Comparison of ENCODE assay signal across 8 mouse cellular contexts in genomic region chr16:38558221-38558748, GRCm38 (mm10). TPM values are rescaled to one million over a fixed set of nuclear protein-coding genes. Genes with fewer than 3 reads are reported as not detected.
DNase-seq lines count a peak whose midpoint lies in the region; ATAC-seq and TF ChIP-seq lines count a peak whose summit lies in the region.

Gene Tmem39a (plus strand): TSS chr16:38558698.

- H3K27ac ChIP-seq in testis, adult 2 months (ENCODE audit: control insufficient read depth, insufficient read depth, low read depth, low read length) = no peak within 1 kb of the TSS
- no peak within 1 kb of the TSS for H3K27ac ChIP-seq in embryonic facial prominence, embryonic 15.5 days (replicated peaks)
- H3K27ac ChIP-seq in heart, embryonic 16.5 days (ENCODE audit: low read length) = no peak within 1 kb of the TSS
- H3K27ac ChIP-seq in neural tube, embryonic 15.5 days (replicated peaks) = no peak within 1 kb of the TSS

- TF ChIP-seq CTCF in testis, adult 2 months (IDR thresholded peaks at IDR 0.05; ENCODE audit: control insufficient read depth, insufficient read depth, insufficient replicate concordance, low read depth, low read length) = no peak

- H3K36me3 ChIP-seq in testis, adult 2 months (ENCODE audit: control insufficient read depth, insufficient read depth, low read length) = no peaks in the 10 kb centered on the region
- H3K36me3 ChIP-seq in embryonic facial prominence, embryonic 15.5 days = no peaks in the 10 kb centered on the region
- no peaks in the 10 kb centered on the region for H3K36me3 ChIP-seq in heart, embryonic 16.5 days (ENCODE audit: control insufficient read depth, insufficient read depth)
- no peaks in the 10 kb centered on the region for H3K36me3 ChIP-seq in neural tube, embryonic 15.5 days

- H3K4me1 ChIP-seq in testis, adult 2 months (ENCODE audit: control insufficient read depth, insufficient read depth, low read length) = no peaks in the 10 kb centered on the region; the same call in 1 of the 2 replicates
- H3K4me1 ChIP-seq in embryonic facial prominence, embryonic 15.5 days = no peaks in the 10 kb centered on the region
- H3K4me1 ChIP-seq in heart, embryonic 16.5 days (ENCODE audit: control insufficient read depth, insufficient read depth, low read length) = peaks cover 4% of the 10 kb centered on the region; the same call in 1 of the 2 replicates
- peaks cover under 1% of the 10 kb centered on the region; the same call in 1 of the 2 replicates for H3K4me1 ChIP-seq in neural tube, embryonic 15.5 days

- H3K9ac ChIP-seq in embryonic facial prominence, embryonic 15.5 days = no peak within 1 kb of the TSS
- no peak within 1 kb of the TSS for H3K9ac ChIP-seq in heart, embryonic 16.5 days (ENCODE audit: low read length)
- H3K9ac ChIP-seq in neural tube, embryonic 15.5 days (replicated peaks) = no peak within 1 kb of the TSS

- no peak for TF ChIP-seq POLR2A in testis, adult 2 months (IDR thresholded peaks at IDR 0.05; ENCODE audit: control insufficient read depth, low read depth, low read length)

- no peak within 1 kb of the TSS for H3K4me3 ChIP-seq in testis, adult 2 months (ENCODE audit: control insufficient read depth, low read depth, low read length)
- H3K4me3 ChIP-seq in embryonic facial prominence, embryonic 15.5 days (replicated peaks) = no peak within 1 kb of the TSS
- H3K4me3 ChIP-seq in heart, embryonic 16.5 days (ENCODE audit: low read length) = no peak within 1 kb of the TSS
- no peak within 1 kb of the TSS for H3K4me3 ChIP-seq in neural tube, embryonic 15.5 days (replicated peaks)

- ATAC-seq in embryonic facial prominence, embryonic 15.5 days (ENCODE audit: insufficient number of reproducible peaks, low FRiP score, low TSS enrichment, low read depth) = no peak
- no peak for ATAC-seq in heart, embryonic 16.5 days (replicated peaks; ENCODE audit: extremely low read depth, insufficient read depth, low FRiP score)
- ATAC-seq in neural tube, embryonic 15.5 days (ENCODE audit: low FRiP score) = no peak

- 84% methylated on average over 3 of the region's 3 CpGs for WGBS in embryonic facial prominence, embryonic 15.5 days
- 71% methylated on average over 3 of the region's 3 CpGs for WGBS in heart, embryonic 16.5 days
- 84% methylated on average over 3 of the region's 3 CpGs for WGBS in neural tube, embryonic 15.5 days

- no peak for DNase-seq in testis, postnatal 10 days (ENCODE audit: low spot score)
- DNase-seq in left cerebral cortex, postnatal 4 days = no peak
- DNase-seq in thymus, postnatal 14 days = no peak
- no peak for DNase-seq in retina, embryonic 14.5 days (ENCODE audit: low spot score)

- H3K27me3 ChIP-seq in testis, adult 2 months (ENCODE audit: control insufficient read depth, insufficient read depth, low read length) = no peaks in the 10 kb centered on the region
- H3K27me3 ChIP-seq in embryonic facial prominence, embryonic 15.5 days = peaks cover 31% of the 10 kb centered on the region
- peaks cover 2% of the 10 kb centered on the region; the same call in 1 of the 2 replicates for H3K27me3 ChIP-seq in heart, embryonic 16.5 days (ENCODE audit: control insufficient read depth, insufficient read depth, low read length)
- peaks cover 34% of the 10 kb centered on the region for H3K27me3 ChIP-seq in neural tube, embryonic 15.5 days (replicated peaks)

- intact Hi-C loops in left cerebral cortex, postnatal 4 days (cut with DNase I) = no loop called here

- H3K4me2 ChIP-seq in embryonic facial prominence, embryonic 15.5 days (replicated peaks) = no peak within 1 kb of the TSS
- H3K4me2 ChIP-seq in heart, embryonic 16.5 days (ENCODE audit: low read depth, low read length) = no peak within 1 kb of the TSS
- H3K4me2 ChIP-seq in neural tube, embryonic 15.5 days = no peak within 1 kb of the TSS

- no peaks in the 10 kb centered on the region for H3K9me3 ChIP-seq in embryonic facial prominence, embryonic 15.5 days (replicated peaks)
- H3K9me3 ChIP-seq in heart, embryonic 16.5 days (replicated peaks; ENCODE audit: control insufficient read depth, low read length) = no peaks in the 10 kb centered on the region
- no peaks in the 10 kb centered on the region for H3K9me3 ChIP-seq in neural tube, embryonic 15.5 days (replicated peaks)

RNA-seq across cellular contexts. Expression of gene Tmem39a, which starts in this region (rescaled TPM):
- 43.7 and 45.1 TPM in 2 replicates for polyA plus RNA-seq in testis, adult 2 months (2012; rRNA removed)
- 136 and 138 TPM in 2 replicates for polyA plus RNA-seq in embryonic facial prominence, embryonic 15.5 days (2015; fragmentation: Nextera tagmentation; extraction: Ambion mirVana)
- 62.0 and 64.4 TPM in 2 replicates for polyA plus RNA-seq in heart, embryonic 16.5 days (2015; fragmentation: Nextera tagmentation; extraction: Ambion mirVana)
- 10 to 100 TPM; 26.2 to 27.2 TPM for total RNA-seq in left cerebral cortex, postnatal 4 days (2021)
- 38.6 and 50.7 TPM in 2 replicates for polyA plus RNA-seq in neural tube, embryonic 15.5 days (2015; fragmentation: Nextera tagmentation; extraction: Ambion mirVana)
